Mouse (Mus musculus) CH12.LX (cell line): ENCODE data around the gene Polr1c.

Source experiments
- CTCF ChIP-seq, 2 experiments: IDR thresholded peaks in 1 of 2; conservative IDR thresholded peaks in 1 of 2; 2 replicates each; pipeline ENCODE4 v1.5.1; 2011 to 2012; ENCODE audit warnings: low read depth in 2 of 2, low read length in 2 of 2, improper control_type of control experiment in 1 of 2, inconsistent platforms in 1 of 2, mild to moderate bottlenecking in 1 of 2, moderate library complexity in 1 of 2
- MEF2A ChIP-seq: IDR thresholded peaks from 2 replicates; pipeline ENCODE4 v1.6.1; 2014; ENCODE audit warnings: low read depth, mild to moderate bottlenecking, inconsistent platforms, low read length, improper control_type of control experiment, borderline replicate concordance
- MXI1 ChIP-seq: IDR thresholded peaks from 2 replicates; pipeline ENCODE4 v1.6.1; 2011; ENCODE audit warnings: mild to moderate bottlenecking, low read depth, low read length, improper control_type of control experiment
- POLR2A ChIP-seq: IDR thresholded peaks from 2 replicates; pipeline ENCODE4 v1.6.1; 2011; ENCODE audit warnings: low read depth, mild to moderate bottlenecking, improper control_type of control experiment, low read length
- TCF12 ChIP-seq: IDR thresholded peaks from 2 replicates; pipeline ENCODE4 v1.6.1; 2014; ENCODE audit warnings: low read depth, mild to moderate bottlenecking, inconsistent platforms, low read length, improper control_type of control experiment

DNA sequence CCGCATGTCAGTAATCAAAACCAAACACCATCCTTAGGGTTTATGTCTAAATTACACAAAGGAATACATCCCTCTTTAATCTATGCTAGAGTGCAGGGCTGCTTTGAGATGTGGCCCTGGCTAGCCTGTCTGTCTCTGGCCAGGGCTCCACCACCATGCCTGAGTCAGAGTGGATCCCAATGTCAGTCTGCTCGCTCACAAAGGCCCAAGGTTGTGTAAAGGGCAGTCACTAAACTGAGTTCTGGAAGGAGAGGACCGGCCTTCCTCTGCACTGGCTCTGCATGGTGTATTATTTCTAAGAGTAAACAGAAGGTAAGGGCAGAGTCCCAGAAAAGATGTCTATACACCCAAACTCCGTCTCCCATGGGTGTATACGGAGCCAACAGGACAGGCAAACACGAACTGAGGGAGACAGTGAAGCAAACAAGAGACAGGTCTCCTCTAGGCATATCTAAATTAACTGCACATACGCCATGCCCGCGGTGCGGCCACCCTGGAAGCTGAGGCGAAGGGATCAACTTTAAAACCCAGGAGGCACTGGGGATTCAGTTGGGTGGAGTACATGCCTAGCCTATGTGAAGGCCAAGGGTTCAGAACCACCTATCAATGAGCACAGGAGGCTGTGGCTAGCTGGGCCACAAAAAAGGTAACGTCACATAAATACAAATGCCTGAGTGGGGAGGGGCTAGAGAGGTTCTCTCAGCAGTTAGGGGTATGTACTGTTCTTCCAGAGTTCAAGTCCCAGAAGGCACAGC is 30.3 kb upstream of the Polr1c start:
- TF ChIP-seq CTCF (conservative IDR thresholded peaks at IDR 0.05 in 1 of 2, IDR thresholded peaks at IDR 0.05 in 1 of 2; ENCODE audit: low read depth in 2 of 2, low read length in 2 of 2) (no peak), TCF12 (no peak), MXI1 (no peak), MEF2A (no peak), POLR2A (no peak)
